Mouse (Mus musculus): ENCODE results near the gene Gm17622. TPM values are rescaled to one million over a fixed set of nuclear protein-coding genes. Genes with fewer than 3 reads are reported as not detected.

Gm17622 gene
- polyA plus RNA-seq, 1 experiment from 2014 or later = not detected

- Histone ChIP-seq H3K4me3 (ENCODE audit: low read depth, low read length) (no peak overlapping the region), H3K27me3 (ENCODE audit: insufficient read depth, low read length) (no peaks in the 10 kb centered on the region), H3K36me3 (ENCODE audit: insufficient read depth) (no peaks in the 10 kb centered on the region), H3K27ac (ENCODE audit: low read depth) (no peak overlapping the region), H3K4me1 (ENCODE audit: insufficient read depth) (no peaks in the 10 kb centered on the region), H3K9me3 (ENCODE audit: low read depth, low read length) (no peaks in the 10 kb centered on the region), H3K9ac (no peak overlapping the region), H3K4me2 (no peak overlapping the region)
- WGBS = 86% methylated on average over 3 of the region's 3 CpGs
- ATAC-seq (ENCODE audit: insufficient read depth) (no peak), DNase-seq (no peak)
- no peak for TF ChIP-seq CTCF (IDR thresholded peaks at IDR 0.05; ENCODE audit: low read depth)
Observed at GRCm38 (mm10) chr13:96527022-96527421, 36.5 kb downstream of the Gm17622 start.

- Histone ChIP-seq H3K9ac (no peak overlapping the region), H3K9me3 (ENCODE audit: low read depth, low read length) (no peaks in the 10 kb centered on the region), H3K36me3 (ENCODE audit: insufficient read depth) (no peaks in the 10 kb centered on the region), H3K4me1 (ENCODE audit: insufficient read depth) (no peaks in the 10 kb centered on the region), H3K4me3 (ENCODE audit: low read depth, low read length) (no peak overlapping the region), H3K27ac (ENCODE audit: low read depth) (no peak overlapping the region), H3K4me2 (no peak overlapping the region), H3K27me3 (ENCODE audit: insufficient read depth, low read length) (no peaks in the 10 kb centered on the region)
- 85% methylated on average over 11 of the region's 11 CpGs for WGBS
- ATAC-seq (ENCODE audit: insufficient read depth) = no peak
- no peak for DNase-seq
- no peak for TF ChIP-seq CTCF (IDR thresholded peaks at IDR 0.05; ENCODE audit: low read depth)
Observed at GRCm38 (mm10) chr13:96527856-96528255, 37.3 kb downstream of the Gm17622 start.

DNA sequence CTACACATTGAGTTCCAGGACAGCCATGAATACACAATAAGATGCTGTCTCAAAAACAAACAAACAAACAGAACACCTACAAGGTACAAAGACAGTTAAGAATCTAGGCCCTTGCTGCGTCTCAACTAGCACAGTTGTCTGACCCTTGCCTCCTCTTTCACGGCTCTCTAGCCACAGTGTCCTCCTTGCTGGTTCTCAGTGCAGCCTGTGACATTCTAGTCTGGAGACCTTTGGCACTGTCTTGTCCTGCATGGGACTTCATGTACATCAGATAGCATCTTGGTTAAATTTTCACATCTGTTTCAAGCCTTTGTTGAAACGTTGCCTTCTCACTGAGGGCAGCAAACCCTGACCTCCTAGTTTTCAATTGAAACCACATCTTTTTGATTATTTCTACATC lies 38.2 kb downstream of the Gm17622 start:
- no peaks in the 10 kb centered on the region for H3K4me1 ChIP-seq (ENCODE audit: insufficient read depth)
- H3K4me2 ChIP-seq = no peak overlapping the region
- ATAC-seq (ENCODE audit: insufficient read depth) = no peak
- H3K27me3 ChIP-seq (ENCODE audit: insufficient read depth, low read length) = no peaks in the 10 kb centered on the region
- no peaks in the 10 kb centered on the region for H3K9me3 ChIP-seq (ENCODE audit: low read depth, low read length)
- no peak for DNase-seq
- WGBS = 79% methylated on average over 3 of the region's 3 CpGs
- no peak for TF ChIP-seq CTCF (IDR thresholded peaks at IDR 0.05; ENCODE audit: low read depth)
- no peak overlapping the region for H3K9ac ChIP-seq
- H3K4me3 ChIP-seq (ENCODE audit: low read depth, low read length) = no peak overlapping the region
- H3K36me3 ChIP-seq (ENCODE audit: insufficient read depth) = no peaks in the 10 kb centered on the region
- H3K27ac ChIP-seq (ENCODE audit: low read depth) = no peak overlapping the region

DNA sequence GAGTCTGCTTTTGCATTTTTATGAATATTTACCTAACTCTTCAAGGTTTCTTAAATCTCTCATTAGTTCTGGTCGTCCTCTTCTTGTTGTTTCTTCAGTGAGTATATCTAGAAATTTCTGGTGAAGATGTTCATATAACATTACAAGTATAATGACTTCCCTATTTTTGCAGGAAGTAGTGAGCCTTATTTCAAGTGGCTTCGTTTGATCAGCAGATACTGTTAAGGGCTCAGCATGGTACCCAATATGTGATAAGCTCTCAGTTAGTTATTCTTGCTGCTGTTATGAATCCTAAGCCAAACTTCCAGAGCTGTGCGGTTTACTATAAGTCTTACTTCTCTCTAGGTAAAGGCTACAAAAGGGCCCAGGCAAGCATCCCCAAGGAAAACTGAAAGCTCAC lies 39.0 kb downstream of the Gm17622 start:
- 86% methylated on average over 3 of the region's 3 CpGs for WGBS
- Histone ChIP-seq H3K4me1 (ENCODE audit: insufficient read depth) (no peaks in the 10 kb centered on the region), H3K27me3 (ENCODE audit: insufficient read depth, low read length) (no peaks in the 10 kb centered on the region), H3K9ac (no peak overlapping the region), H3K4me3 (ENCODE audit: low read depth, low read length) (no peak overlapping the region), H3K4me2 (no peak overlapping the region), H3K27ac (ENCODE audit: low read depth) (no peak overlapping the region), H3K9me3 (ENCODE audit: low read depth, low read length) (no peaks in the 10 kb centered on the region), H3K36me3 (ENCODE audit: insufficient read depth) (no peaks in the 10 kb centered on the region)
- ATAC-seq (ENCODE audit: insufficient read depth) (no peak), DNase-seq (no peak)
- no peak for TF ChIP-seq CTCF (IDR thresholded peaks at IDR 0.05; ENCODE audit: low read depth)

DNA sequence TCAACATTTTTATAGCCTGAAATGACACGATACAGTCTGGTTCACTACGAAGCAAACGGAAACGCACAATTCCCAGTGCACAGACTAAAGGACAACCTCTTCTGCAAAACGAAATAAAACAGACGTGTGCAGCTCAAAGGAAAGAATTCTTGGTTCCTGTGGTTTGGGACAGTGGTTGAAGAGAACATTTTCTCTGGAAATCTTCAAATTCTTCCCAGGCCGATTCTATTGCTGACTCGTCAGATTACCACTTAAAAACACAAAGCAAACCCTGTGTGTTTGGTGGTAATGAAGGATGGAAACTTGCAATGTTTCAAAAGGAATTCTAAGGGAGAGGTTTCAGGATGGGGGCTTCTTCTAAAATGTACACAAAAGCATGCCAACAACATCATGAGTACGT lies 39.5 kb downstream of the Gm17622 start:
- H3K27ac ChIP-seq (ENCODE audit: low read depth) = no peak overlapping the region
- WGBS = 90% methylated on average over 9 of the region's 9 CpGs
- no peak overlapping the region for H3K9ac ChIP-seq
- H3K36me3 ChIP-seq (ENCODE audit: insufficient read depth) = no peaks in the 10 kb centered on the region
- no peaks in the 10 kb centered on the region for H3K27me3 ChIP-seq (ENCODE audit: insufficient read depth, low read length)
- H3K4me2 ChIP-seq = no peak overlapping the region
- H3K4me3 ChIP-seq (ENCODE audit: low read depth, low read length) = no peak overlapping the region
- ATAC-seq (ENCODE audit: insufficient read depth) (no peak), DNase-seq (no peak)
- no peaks in the 10 kb centered on the region for H3K4me1 ChIP-seq (ENCODE audit: insufficient read depth)
- TF ChIP-seq CTCF (IDR thresholded peaks at IDR 0.05; ENCODE audit: low read depth) = no peak
- H3K9me3 ChIP-seq (ENCODE audit: low read depth, low read length) = no peaks in the 10 kb centered on the region

GRCm38 (mm10) chr13:96532176-96532575 lies 41.6 kb downstream of the Gm17622 start:
- TF ChIP-seq CTCF (IDR thresholded peaks at IDR 0.05; ENCODE audit: low read depth) = no peak
- Histone ChIP-seq H3K4me2 (no peak overlapping the region), H3K27ac (ENCODE audit: low read depth) (no peak overlapping the region), H3K9ac (no peak overlapping the region), H3K4me3 (ENCODE audit: low read depth, low read length) (no peak overlapping the region), H3K27me3 (ENCODE audit: insufficient read depth, low read length) (no peaks in the 10 kb centered on the region), H3K4me1 (ENCODE audit: insufficient read depth) (no peaks in the 10 kb centered on the region), H3K36me3 (ENCODE audit: insufficient read depth) (no peaks in the 10 kb centered on the region), H3K9me3 (ENCODE audit: low read depth, low read length) (no peaks in the 10 kb centered on the region)
- 84% methylated on average over 6 of the region's 6 CpGs for WGBS
- DNase-seq (no peak), ATAC-seq (ENCODE audit: insufficient read depth) (no peak)

- ATAC-seq (ENCODE audit: insufficient read depth) = no peak
- no peak overlapping the region for H3K9ac ChIP-seq
Observed at GRCm38 (mm10) chr13:96533742-96534141, 43.2 kb downstream of the Gm17622 start.

More at GRCm38 (mm10) chr13:96533742-96534141, 43.2 kb downstream of the Gm17622 start:
- Histone ChIP-seq H3K36me3 (ENCODE audit: insufficient read depth) (no peaks in the 10 kb centered on the region), H3K4me1 (ENCODE audit: insufficient read depth) (no peaks in the 10 kb centered on the region), H3K27ac (ENCODE audit: low read depth) (no peak overlapping the region), H3K9me3 (ENCODE audit: low read depth, low read length) (no peaks in the 10 kb centered on the region), H3K27me3 (ENCODE audit: insufficient read depth, low read length) (no peaks in the 10 kb centered on the region), H3K4me2 (no peak overlapping the region), H3K4me3 (ENCODE audit: low read depth, low read length) (no peak overlapping the region)
- no peak for TF ChIP-seq CTCF (IDR thresholded peaks at IDR 0.05; ENCODE audit: low read depth)
- WGBS = 48% methylated on average over 2 of the region's 2 CpGs
- no peak for DNase-seq
